Mouse (Mus musculus): ENCODE data around the gene Nsmce4a.

DNA sequence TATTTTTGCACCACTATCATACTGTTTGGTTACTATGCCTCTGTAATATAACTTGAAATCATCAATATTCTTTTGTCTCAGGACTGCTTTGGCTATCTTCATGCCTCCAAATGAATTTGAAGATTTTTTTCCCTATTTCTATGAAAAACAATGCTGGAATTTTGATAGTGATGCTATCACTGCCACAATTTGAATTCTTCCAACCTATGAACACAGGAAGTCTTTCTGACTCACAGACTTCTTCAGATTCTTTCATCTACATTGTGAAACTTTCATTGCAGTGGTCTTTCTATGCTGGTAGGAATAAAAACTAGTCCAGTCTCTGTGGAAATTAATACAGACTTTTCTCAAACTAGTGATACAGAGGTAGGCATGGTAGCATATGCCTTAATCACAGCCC is 80.9 kb downstream of the Nsmce4a start:
- TF ChIP-seq CTCF (IDR thresholded peaks at IDR 0.05 in 2 of 3, conservative IDR thresholded peaks at IDR 0.05 in 1 of 3; ENCODE audit: control insufficient read depth in 1 of 3, insufficient read depth in 1 of 3, low read depth in 2 of 3, low read length in 3 of 3, poor library complexity in 1 of 3, severe bottlenecking in 1 of 3) (no peak), SIN3A (IDR thresholded peaks at IDR 0.05; ENCODE audit: low read length) (no peak), E2F4 (IDR thresholded peaks at IDR 0.05; ENCODE audit: borderline replicate concordance, low read depth, low read length) (no peak), EP300 (IDR thresholded peaks at IDR 0.05; ENCODE audit: low read depth in 1 of 2, low read length in 2 of 2) (no peak), MAX (IDR thresholded peaks at IDR 0.05; ENCODE audit: low read length) (no peak), JUND (IDR thresholded peaks at IDR 0.05; ENCODE audit: low read depth, low read length) (no peak), POLR2A (IDR thresholded peaks at IDR 0.05; ENCODE audit: control insufficient read depth in 1 of 2, insufficient read depth in 1 of 2, low read depth in 1 of 2, low read length in 2 of 2, poor library complexity in 1 of 2) (no peak), HCFC1 (IDR thresholded peaks at IDR 0.05; ENCODE audit: low read depth, low read length) (no peak), MYC (IDR thresholded peaks at IDR 0.05; ENCODE audit: low read depth, low read length) (no peak)

Data from MEL (cell line).